Mouse (Mus musculus) heart, adult 2 months (tissue): ENCODE measurements around the gene Cd80.

Experiments
- CTCF ChIP-seq: fragments of 200-600 bp; IDR thresholded peaks from 2 replicates; pipeline ENCODE4 v1.8.1; 2022; ENCODE audit warnings: antibody characterized with exemption, mild to moderate bottlenecking, moderate library complexity
- POLR2A ChIP-seq: fragments of 200-500 bp; IDR thresholded peaks from 2 replicates; pipeline ENCODE4 v1.6.1; 2011; ENCODE audit warnings: mild to moderate bottlenecking, low read depth, low read length, control low read depth; ENCODE audit not compliant: insufficient read depth

DNA sequence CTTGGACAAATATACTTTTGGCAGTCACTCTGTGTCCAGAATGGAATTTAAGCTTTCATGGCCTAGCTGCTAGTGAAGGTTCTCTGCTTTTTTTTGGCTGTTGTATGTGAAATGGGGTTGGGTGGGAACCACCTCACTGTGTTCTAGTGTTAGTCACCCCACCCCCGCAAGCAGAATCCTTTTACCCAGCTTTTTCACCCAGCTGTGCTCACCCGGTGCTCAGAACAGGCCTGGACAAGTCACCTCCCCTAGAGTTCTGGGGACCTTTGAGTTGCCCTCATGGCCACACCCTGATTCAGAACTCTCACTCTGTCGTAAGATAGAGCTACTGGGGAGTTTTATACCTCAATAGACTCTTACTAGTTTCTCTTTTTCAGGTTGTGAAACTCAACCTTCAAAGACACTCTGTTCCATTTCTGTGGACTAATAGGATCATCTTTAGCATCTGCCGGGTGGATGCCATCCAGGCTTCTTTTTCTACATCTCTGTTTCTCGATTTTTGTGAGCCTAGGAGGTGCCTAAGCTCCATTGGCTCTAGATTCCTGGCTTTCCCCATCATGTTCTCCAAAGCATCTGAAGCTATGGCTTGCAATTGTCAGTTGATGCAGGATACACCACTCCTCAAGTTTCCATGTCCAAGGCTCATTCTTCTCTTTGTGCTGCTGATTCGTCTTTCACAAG is 3.4 kb downstream of the Cd80 start:
- TF ChIP-seq POLR2A: no peak
- TF ChIP-seq CTCF: no peak
